Mouse (Mus musculus) neutrophil, adult 59 days (primary cell): Measurements from ENCODE around the gene Mettl7a3. TPM values are rescaled to one million over a fixed set of nuclear protein-coding genes. Genes with fewer than 3 reads are reported as not detected.

Experiments
- total RNA-seq, 2 experiments: library from RNA; stranded (reverse); gene quantifications; 1 replicate in 1 of 2; 2 replicates in 1 of 2; pipeline ENCODE4 v1.2.4; 2023

Gene Mettl7a3
- under 1 TPM in 1 of 2 experiments, not detected in 1; 0.26 TPM for total RNA-seq

DNA sequence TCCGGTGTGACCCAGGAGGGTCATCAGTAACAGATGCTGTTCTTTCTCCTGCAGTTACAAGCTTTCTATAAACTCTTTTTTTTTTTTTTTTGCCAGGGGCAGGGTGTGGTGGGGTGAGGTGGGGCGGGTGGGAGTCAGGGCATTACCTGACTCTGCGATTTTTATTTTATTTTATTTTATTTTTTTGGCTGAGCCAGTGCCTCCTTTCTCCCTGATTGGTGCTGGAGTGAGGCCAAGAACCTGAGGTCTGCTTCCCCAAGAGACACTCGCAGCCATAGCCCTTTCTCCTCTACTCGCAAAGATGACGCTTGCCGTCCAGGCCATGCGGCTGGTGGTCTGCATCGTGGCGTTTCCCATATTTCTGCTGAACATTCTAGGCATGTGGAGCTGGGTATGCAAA lies at the start of gene Mettl7a3:
TSS of gene Mettl7a3 (plus strand) at position 301 of the 400 bp plus-strand sequence.

DNA sequence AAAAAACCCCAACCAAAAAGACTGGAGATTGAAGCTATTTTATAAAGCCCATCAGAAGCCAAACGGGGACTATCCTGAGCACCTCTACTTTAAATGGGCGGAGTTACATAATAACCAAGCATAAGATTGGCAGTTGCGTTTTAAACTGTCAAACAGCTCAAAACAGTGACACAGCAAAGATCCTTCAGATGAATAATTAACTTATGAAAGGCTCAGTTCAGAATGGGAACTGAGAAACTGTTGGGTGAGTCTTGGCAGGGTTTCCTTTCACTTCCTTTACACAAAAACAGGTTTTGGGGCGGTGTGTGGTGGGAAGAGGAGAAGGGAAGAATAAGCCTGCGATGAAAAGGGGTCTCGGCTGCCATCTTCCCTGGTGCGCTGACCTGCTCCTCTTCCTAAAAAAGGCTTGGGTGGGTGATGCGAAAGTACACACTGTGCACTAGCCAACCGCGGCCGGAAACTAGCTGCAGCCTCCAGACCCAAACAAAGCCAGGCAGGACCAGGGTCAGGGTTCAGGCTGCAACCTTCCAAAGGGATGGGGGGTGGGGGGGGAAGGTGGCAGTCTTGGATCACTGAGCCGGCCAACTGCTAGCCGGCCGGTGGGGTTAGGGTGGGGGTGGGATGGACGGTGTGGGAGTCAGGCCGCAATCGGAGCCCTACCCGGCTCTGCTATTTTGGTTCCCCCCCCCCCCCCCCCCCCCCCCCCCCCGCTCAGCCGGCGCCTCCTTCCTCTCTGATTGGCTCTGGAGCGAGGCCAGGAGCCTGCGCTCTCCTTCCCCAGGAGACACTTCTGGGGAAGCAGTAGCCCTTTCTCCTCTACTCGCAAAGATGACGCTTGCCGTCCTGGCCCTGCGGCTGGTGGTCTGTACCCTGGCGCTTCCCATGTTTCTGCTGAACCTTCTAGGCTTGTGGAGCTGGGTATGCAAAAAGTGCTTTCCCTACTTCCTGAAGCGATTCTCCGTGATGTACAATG lies 30.4 kb upstream of the Mettl7a3 start, which contains the start of gene Mettl7a1:
TSS of gene Mettl7a1 (plus strand) at position 122 of the 973 bp plus-strand sequence.

DNA sequence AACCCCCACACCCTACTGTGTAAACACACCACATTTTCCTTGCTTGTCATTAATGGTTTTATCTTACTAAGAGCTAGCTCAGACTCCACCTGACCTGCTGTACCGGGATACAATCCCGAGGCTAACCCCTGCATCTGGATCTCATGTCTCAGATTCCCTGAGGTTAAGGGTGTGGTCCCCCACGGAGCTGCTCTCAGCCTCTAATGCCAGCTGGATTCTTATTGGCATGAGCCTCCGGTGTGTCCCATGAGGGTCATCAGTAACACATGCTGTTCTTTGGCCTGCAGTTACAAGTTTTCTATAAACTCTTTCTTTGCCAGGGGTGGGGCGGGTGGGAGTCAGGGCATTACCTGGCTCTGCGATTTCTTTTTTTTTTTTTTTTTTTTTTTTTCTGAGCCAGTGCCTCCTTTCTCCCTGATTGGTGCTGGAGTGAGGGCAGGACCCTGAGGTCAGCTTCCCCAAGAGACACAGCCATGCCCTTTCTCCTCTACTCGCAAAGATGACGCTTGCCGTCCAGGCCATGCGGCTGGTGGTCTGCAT lies 18.1 kb downstream of the Mettl7a3 start, which contains the start of the genes Methig1 and Mettl7a2:
TSS of gene Methig1 (plus strand) at position 439 of the 540 bp plus-strand sequence.
TSS of gene Mettl7a2 (plus strand) at position 490 of the 540 bp plus-strand sequence.

DNA sequence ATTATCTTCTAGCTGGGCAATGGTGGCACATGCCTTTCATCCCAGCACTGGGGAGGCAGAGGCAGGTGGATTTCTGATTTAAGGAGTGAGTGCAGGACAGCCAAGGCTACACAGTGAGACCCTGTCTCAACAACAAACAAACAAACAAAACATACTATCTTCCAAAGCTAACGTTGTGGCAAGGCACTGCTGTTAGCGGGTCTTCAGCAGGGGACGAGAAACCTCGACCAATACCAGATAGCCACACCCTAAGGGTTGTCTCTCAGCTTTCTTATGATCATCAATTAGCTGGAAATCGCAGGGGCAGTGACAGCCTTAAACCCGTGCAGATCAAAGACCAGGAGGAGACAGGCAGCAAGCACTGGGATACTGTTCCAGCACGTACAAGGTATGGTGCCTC lies 29.5 kb downstream of the Mettl7a3 start, which contains the start of gene Higd1c:
TSS of gene Higd1c (plus strand) at position 301 of the 400 bp plus-strand sequence.

Other genes starting within 250 kb of the Mettl7a3 start
- 100 to 1,000 TPM in 1 of 2 experiments, 10 to 100 TPM in 1; 91.5 to 104 TPM for gene Atf1, start 107.1 kb upstream of the Mettl7a3 start, total RNA-seq
- gene Tmprss12, start 54.1 kb upstream of the Mettl7a3 start, total RNA-seq = not detected
- 10 to 100 TPM; 28.2 to 32.5 TPM for gene Mettl7a1, start 30.8 kb upstream of the Mettl7a3 start, total RNA-seq
- not detected for gene Methig1, start 18.2 kb downstream of the Mettl7a3 start, total RNA-seq
- gene Mettl7a2, start 18.3 kb downstream of the Mettl7a3 start, total RNA-seq = under 1 TPM; 0.40 to 0.79 TPM
- gene Higd1c, start 29.6 kb downstream of the Mettl7a3 start, total RNA-seq = not detected
- not detected for gene Gm5475, start 87.2 kb downstream of the Mettl7a3 start, total RNA-seq
- 10 to 100 TPM in 1 of 2 experiments, 1 to 10 TPM in 1; 7.0 to 15.2 TPM for gene Slc11a2, start 90.1 kb downstream of the Mettl7a3 start, total RNA-seq
- gene Letmd1, start 134.1 kb downstream of the Mettl7a3 start, total RNA-seq = 10 to 100 TPM; 12.0 to 13.5 TPM
- 1 to 10 TPM in 1 of 2 experiments, under 1 TPM in 1; 0.51 to 1.2 TPM for gene Csrnp2, start 160.6 kb downstream of the Mettl7a3 start, total RNA-seq
- 1 to 10 TPM; 2.3 to 2.8 TPM for gene Tfcp2, start 217.1 kb downstream of the Mettl7a3 start, total RNA-seq